Comparison of ENCODE assay signal across 38 mouse cellular contexts in the genomic region with DNA sequence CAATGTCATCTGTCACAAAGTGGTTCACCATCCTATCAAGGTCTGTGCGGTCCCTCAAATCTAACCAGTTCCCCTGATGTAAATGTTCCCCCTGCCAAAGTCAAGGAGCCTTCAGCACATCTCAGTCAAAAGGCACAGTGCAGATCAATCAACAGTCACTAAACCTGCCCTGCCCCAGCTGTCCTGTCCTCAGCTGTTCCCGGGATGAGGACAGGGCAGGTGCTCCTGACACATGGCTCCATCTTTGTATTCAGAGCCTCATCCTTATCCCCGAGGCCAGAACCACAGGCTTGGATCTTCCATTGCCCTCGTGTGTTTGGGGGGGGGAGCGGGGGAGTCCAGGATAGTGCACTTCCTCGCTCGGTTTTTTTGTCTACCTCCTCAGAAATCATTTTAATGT. TPM values are rescaled to one million over a fixed set of nuclear protein-coding genes. Genes with fewer than 3 reads are reported as not detected.
"Had no signal": no experiment of that assay in that cellular context is flagged by ENCODE, and none has a peak within 500 bp of the region (broad histone marks: within the 10 kb centered on the region; RNA-seq: fewer than 3 reads in every experiment).

No protein-coding gene starts in this region.

- H3K4me2 ChIP-seq: heart, embryonic 11.5 days; heart, embryonic 12.5 days; heart, embryonic 15.5 days; hindbrain, embryonic 12.5 days; hindbrain, embryonic 13.5 days; hindbrain, embryonic 14.5 days; hindbrain, embryonic 15.5 days; intestine, embryonic 15.5 days; kidney, embryonic 15.5 days had no signal

- H3K4me3 ChIP-seq: heart, embryonic 10.5 days; heart, embryonic 12.5 days; heart, embryonic 15.5 days; hindbrain, embryonic 10.5 days; hindbrain, embryonic 12.5 days; hindbrain, embryonic 13.5 days; hindbrain, embryonic 15.5 days; intestine, embryonic 15.5 days; kidney, embryonic 15.5 days; layer of hippocampus, adult 2 months had no signal

- DNase-seq: heart, postnatal 10 days; heart, postnatal 14 days; heart, postnatal 4 days; kidney, adult 11 months; kidney, adult 18-20 months; kidney, adult 8-10 months; kidney, adult 9 months; kidney, postnatal 10 days; kidney, postnatal 14 days; kidney, postnatal 25 days; kidney, postnatal 36 days; kidney, postnatal 4 days; layer of hippocampus, adult 9-11 months; layer of hippocampus, postnatal 36 days had no signal

- H3K27me3 ChIP-seq: hindbrain, embryonic 12.5 days; hindbrain, embryonic 15.5 days; intestine, embryonic 15.5 days had no signal

- ATAC-seq: hindbrain, embryonic 16.5 days; hindbrain, postnatal 0 days; inflammation-experienced regulatory T-cells, adult 6 months; intestine, embryonic 15.5 days; intestine, embryonic 16.5 days; intestine, postnatal 0 days had no signal

- H3K36me3 ChIP-seq: heart, embryonic 10.5 days; heart, embryonic 12.5 days; heart, embryonic 15.5 days; hindbrain, embryonic 10.5 days; hindbrain, embryonic 12.5 days; hindbrain, embryonic 13.5 days; hindbrain, embryonic 15.5 days; intestine, embryonic 15.5 days; kidney, embryonic 15.5 days had no signal

- H3K9me3 ChIP-seq: heart, embryonic 10.5 days; heart, embryonic 12.5 days; heart, embryonic 15.5 days; hindbrain, embryonic 10.5 days; hindbrain, embryonic 12.5 days; hindbrain, embryonic 13.5 days; hindbrain, embryonic 15.5 days; intestine, embryonic 15.5 days; kidney, embryonic 15.5 days had no signal

- H3K9ac ChIP-seq: heart, embryonic 12.5 days; heart, embryonic 15.5 days; hindbrain, embryonic 12.5 days; hindbrain, embryonic 13.5 days; hindbrain, embryonic 14.5 days; hindbrain, embryonic 15.5 days; intestine, embryonic 15.5 days; kidney, embryonic 15.5 days had no signal

- H3K27ac ChIP-seq: heart, embryonic 15.5 days; hindbrain, embryonic 10.5 days; hindbrain, embryonic 12.5 days; hindbrain, embryonic 13.5 days; hindbrain, embryonic 14.5 days; hindbrain, embryonic 15.5 days; hindbrain, postnatal 0 days; intestine, embryonic 15.5 days; kidney, embryonic 15.5 days; kidney, postnatal 0 days; layer of hippocampus, adult 2 months had no signal

RNA-seq across cellular contexts. Expression of a gene that starts 3.4 kb away (rescaled TPM):
- total RNA-seq: heart, adult 8-10 months; heart, postnatal 10 days; heart, postnatal 25 days; heart, postnatal 4 days; hematopoietic stem cell, adult 5-6 weeks had no signal
- polyA plus RNA-seq: heart, embryonic 11.5 days; heart, embryonic 12.5 days; heart, embryonic 14.5 days; heart, embryonic 15.5 days; heart, postnatal 0 days; inflammation-experienced regulatory T-cells, adult 6 months; intestine, embryonic 16.5 days; large intestine, adult 2 months had no signal
